Mouse (Mus musculus) lung, postnatal 0 days (tissue): ENCODE data around the gene 4930432K21Rik. TPM values are rescaled to one million over a fixed set of nuclear protein-coding genes. Genes with fewer than 3 reads are reported as not detected.

Source experiments
- ATAC-seq: fragments of 200-750 bp; cut with Nextera tagmentation; 2 replicates; pipeline ENCODE4 v1.8.0; 2017; ENCODE audit warnings: moderate library complexity
- DNase-seq: peaks from one replicate; pipeline ENCODE4 v3.0.0-alpha.2; 2016; ENCODE audit warnings: low spot score
- H3K27ac ChIP-seq: fragments of 300-500 bp; sonication (generic); 2 replicates; pipeline ENCODE4 v1.5.1; 2014; ENCODE audit warnings: antibody characterized with exemption, mild to moderate bottlenecking, low read length, mixed read lengths
- H3K27me3 ChIP-seq: fragments of 300-500 bp; sonication (generic); replicated peaks from 2 replicates; pipeline ENCODE4 v1.6.1; 2014; ENCODE audit warnings: low read length, mixed read lengths; ENCODE audit not compliant: insufficient read depth
- H3K36me3 ChIP-seq: fragments of 300-500 bp; sonication (generic); 2 replicates; pipeline ENCODE4 v1.6.1; 2014; ENCODE audit warnings: low read length, mixed read lengths; ENCODE audit not compliant: insufficient read depth
- H3K4me1 ChIP-seq: fragments of 300-500 bp; sonication (generic); 2 replicates; pipeline ENCODE4 v1.6.1; 2014; ENCODE audit warnings: antibody characterized with exemption, low read depth, low read length, mixed read lengths; ENCODE audit not compliant: insufficient read depth
- H3K4me2 ChIP-seq: fragments of 300-500 bp; sonication (generic); replicated peaks from 2 replicates; pipeline ENCODE4 v1.6.1; 2014; ENCODE audit warnings: low read depth, mild to moderate bottlenecking, low read length, moderate library complexity, mixed read lengths
- H3K4me3 ChIP-seq: fragments of 300-500 bp; sonication (generic); 2 replicates; pipeline ENCODE4 v1.5.1; 2014; ENCODE audit warnings: low read depth, low read length
- H3K9ac ChIP-seq: fragments of 300-500 bp; sonication (generic); replicated peaks from 2 replicates; pipeline ENCODE4 v1.6.1; 2014; ENCODE audit warnings: low read depth, mild to moderate bottlenecking
- H3K9me3 ChIP-seq: fragments of 300-500 bp; sonication (generic); 2 replicates; pipeline ENCODE4 v1.6.1; 2016; ENCODE audit warnings: low read length, mixed read lengths
- CTCF ChIP-seq: IDR thresholded peaks from 2 replicates; pipeline ENCODE4 v1.5.1; 2016; ENCODE audit warnings: antibody characterized with exemption, mild to moderate bottlenecking
- EP300 ChIP-seq: IDR thresholded peaks from 2 replicates; pipeline ENCODE4 v1.6.1; 2016; ENCODE audit warnings: antibody characterized with exemption, mild to moderate bottlenecking, control low read depth
- WGBS: fragments of 180-500 bp; shearing (Covaris S2); extraction: QIAGEN DNeasy Blood & Tissue Kit; methylation state at CpG from one replicate; pipeline ENCODE4 v1.1.7; 2014; 5-methylcytosine and 5-hydroxymethylcytosine counted together
- polyA plus RNA-seq: library from polyadenylated mRNA; unstranded; fragments of >200 nt; fragmentation: Nextera tagmentation; extraction: Ambion mirVana; gene quantifications from 2 replicates; pipeline ENCODE4 v1.2.1, GENCODE M21; 2015

4930432K21Rik gene
- polyA plus RNA-seq: 0.80 and 1.0 TPM in 2 replicates

DNA sequence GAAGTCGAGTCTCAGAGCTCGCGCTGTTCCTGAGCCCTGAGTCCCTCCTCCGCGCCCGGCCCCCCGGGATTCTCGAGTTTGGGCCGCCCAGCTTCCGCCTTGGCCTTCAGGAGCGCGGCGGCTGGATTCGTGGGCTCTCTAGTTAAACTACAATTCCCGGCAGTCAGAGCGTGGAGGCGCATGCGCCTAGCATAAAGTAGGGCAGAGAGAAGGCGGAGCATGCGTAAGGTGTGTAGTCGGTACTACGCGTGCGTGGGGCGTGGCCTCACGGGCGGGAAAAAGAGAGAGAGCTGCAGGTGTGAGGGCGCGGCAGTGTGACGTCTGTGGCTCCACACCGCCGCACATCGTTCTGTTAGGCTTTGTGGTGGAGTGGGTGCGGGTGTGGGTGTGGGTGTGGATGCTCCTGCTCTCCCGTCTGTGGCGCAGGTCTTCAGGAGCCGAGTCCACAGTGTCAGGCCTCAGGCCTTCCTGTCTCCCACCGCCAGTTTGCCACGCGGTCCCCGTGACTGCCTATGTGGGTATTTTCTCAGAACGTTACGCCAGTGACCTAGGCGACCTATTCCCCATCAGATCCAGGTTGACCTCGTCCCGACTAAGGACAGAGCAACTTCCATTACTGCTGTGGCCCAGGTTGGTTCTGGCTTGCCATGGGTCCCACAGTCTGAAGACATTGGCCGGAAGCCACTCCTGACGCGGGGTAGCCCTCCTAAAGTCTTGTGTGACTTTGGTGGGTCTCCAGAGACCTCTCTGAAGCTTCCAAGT is at the start of gene 4930432K21Rik, which contains the start of gene Cc2d1a:
Gene 4930432K21Rik (plus strand): TSS at position 257 of the 762 bp plus-strand sequence.
Gene Cc2d1a (minus strand): TSS at position 168 of the 762 bp plus-strand sequence.
- peak within 1 kb of the TSS; percentile 69 for H3K27ac ChIP-seq
- TF ChIP-seq EP300: no peak
- peak; percentile 95 for ATAC-seq
- H3K9me3 ChIP-seq: no peaks in the 10 kb centered on the region
- peak within 1 kb of the TSS; percentile 60 for H3K4me3 ChIP-seq
- 18% methylated on average over 40 of the region's 49 CpGs for WGBS
- DNase-seq: peak; percentile 99
- H3K36me3 ChIP-seq: peaks cover 10% of the 10 kb centered on the region; the same call in 1 of the 2 replicates
- peak within 1 kb of the TSS; percentile 96 for H3K4me2 ChIP-seq
- peaks cover 6% of the 10 kb centered on the region; the same call in 1 of the 2 replicates for H3K4me1 ChIP-seq
- H3K9ac ChIP-seq: peak within 1 kb of the TSS; percentile 60
- no peaks in the 10 kb centered on the region for H3K27me3 ChIP-seq

- Histone ChIP-seq H3K27me3 (no peaks in the 10 kb centered on the region), H3K36me3 (peaks cover 29% of the 10 kb centered on the region; the same call in 1 of the 2 replicates), H3K9me3 (no peaks in the 10 kb centered on the region), H3K4me3 (no peak overlapping the region), H3K27ac (no peak overlapping the region), H3K4me2 (no peak overlapping the region), H3K9ac (no peak overlapping the region), H3K4me1 (no peaks in the 10 kb centered on the region)
- no peak for ATAC-seq
- TF ChIP-seq EP300: no peak
- TF ChIP-seq CTCF: no peak
- no peak for DNase-seq
- 96% methylated on average over 7 of the region's 7 CpGs for WGBS
These were observed 49.4 kb upstream of the 4930432K21Rik start for GRCm38 (mm10) chr8:84098376-84098775.

DNA sequence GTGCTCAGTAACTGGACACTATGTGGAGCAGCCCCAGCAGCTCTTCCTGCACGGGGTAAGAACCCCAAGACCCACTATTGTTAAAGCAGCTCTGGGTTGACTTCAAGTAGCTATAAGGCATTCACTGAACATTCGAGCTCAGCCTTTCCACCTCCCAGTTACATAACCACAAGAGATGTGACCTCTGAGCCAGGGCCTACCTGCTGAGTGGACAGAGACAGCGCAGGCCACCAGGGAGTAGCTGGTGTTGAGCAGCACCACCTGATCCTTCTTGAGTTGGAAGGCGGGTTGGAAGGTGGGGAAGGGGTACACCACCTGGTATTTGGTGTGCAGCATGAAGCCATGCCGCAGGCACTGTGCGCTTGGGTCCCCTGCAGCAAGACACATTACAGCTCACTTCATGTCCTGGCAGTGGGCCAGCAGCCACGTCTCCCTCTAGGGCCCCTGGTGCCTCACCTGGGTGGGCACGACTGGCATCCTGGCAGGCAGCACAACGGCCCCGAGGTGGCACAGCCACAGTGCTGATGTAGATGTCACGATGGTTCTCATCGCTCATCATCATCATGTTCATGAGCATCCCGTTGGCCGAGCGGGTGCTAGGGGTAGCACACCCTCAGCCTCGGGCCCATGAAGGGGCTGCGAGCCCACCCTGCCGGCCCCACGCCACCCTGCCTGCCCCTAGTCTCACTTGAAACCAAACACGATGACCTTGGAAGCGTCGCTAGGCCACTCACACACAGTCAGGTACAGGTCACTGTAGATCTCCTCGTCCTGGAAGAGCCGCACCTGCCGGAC is 46.2 kb upstream of the 4930432K21Rik start:
- H3K9ac ChIP-seq: no peak overlapping the region
- H3K36me3 ChIP-seq: peaks cover 17% of the 10 kb centered on the region; the same call in 1 of the 2 replicates
- H3K4me2 ChIP-seq: no peak overlapping the region
- WGBS: 85% methylated on average over 25 of the region's 25 CpGs
- no peaks in the 10 kb centered on the region for H3K9me3 ChIP-seq
- no peak overlapping the region for H3K4me3 ChIP-seq
- no peak for TF ChIP-seq EP300
- TF ChIP-seq CTCF: no peak
- no peak overlapping the region for H3K27ac ChIP-seq
- DNase-seq (no peak), ATAC-seq (no peak)
- H3K4me1 ChIP-seq: peaks cover 5% of the 10 kb centered on the region; the same call in 1 of the 2 replicates
- no peaks in the 10 kb centered on the region for H3K27me3 ChIP-seq

GRCm38 (mm10) chr8:84103601-84104000 is 44.2 kb upstream of the 4930432K21Rik start:
- Histone ChIP-seq H3K9ac (no peak overlapping the region), H3K4me2 (peak overlapping the region; percentile 71), H3K36me3 (0 out of 2 replicates have a peak, but pooled peaks cover 4% of the 10 kb centered on the region), H3K9me3 (no peaks in the 10 kb centered on the region), H3K4me3 (peak overlapping the region; percentile 74), H3K27me3 (no peaks in the 10 kb centered on the region), H3K27ac (peak overlapping the region; percentile 64; the same call in 1 of the 2 replicates), H3K4me1 (peaks cover 5% of the 10 kb centered on the region; the same call in 1 of the 2 replicates)
- TF ChIP-seq EP300 (no peak), CTCF (no peak)
- ATAC-seq: no peak
- peak; percentile 37 for DNase-seq
- WGBS: 39% methylated on average over 3 of the region's 3 CpGs

DNA sequence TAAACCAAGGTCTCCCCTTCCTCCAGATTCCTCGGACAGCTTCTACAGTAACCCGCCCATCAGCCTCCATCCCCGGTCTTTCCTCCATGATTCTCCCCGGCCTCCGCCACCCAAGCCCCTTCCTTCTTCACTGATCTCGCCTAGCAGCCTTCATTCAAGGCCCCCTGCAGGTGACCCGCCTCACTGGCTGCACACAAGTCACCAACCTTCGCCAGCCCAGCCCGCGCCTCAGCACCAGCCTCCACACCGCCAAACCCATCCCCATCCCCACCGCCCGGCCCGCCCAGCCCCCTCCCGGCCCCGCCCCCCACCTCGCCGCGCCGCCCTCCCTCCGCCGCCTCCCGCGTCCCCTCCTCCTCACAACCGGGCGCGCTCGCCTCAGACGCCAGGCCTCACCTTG is 43.6 kb upstream of the 4930432K21Rik start:
- 2% methylated on average over 18 of the region's 29 CpGs for WGBS
- Histone ChIP-seq H3K27ac (peak overlapping the region; percentile 64), H3K4me2 (peak overlapping the region; percentile 71), H3K36me3 (0 out of 2 replicates have a peak, but pooled peaks cover 4% of the 10 kb centered on the region), H3K27me3 (no peaks in the 10 kb centered on the region), H3K9me3 (no peaks in the 10 kb centered on the region), H3K4me1 (peaks cover 5% of the 10 kb centered on the region; the same call in 1 of the 2 replicates), H3K9ac (peak overlapping the region; percentile 77), H3K4me3 (peak overlapping the region; percentile 74)
- DNase-seq (peak; percentile 68), ATAC-seq (peak; percentile 60)
- TF ChIP-seq EP300 (no peak), CTCF (peak; percentile 52)
